Mouse (Mus musculus) liver, postnatal 0 days (tissue): ENCODE measurements around the gene Fbxw4.

Source experiments
- CTCF ChIP-seq: sonication (generic); IDR thresholded peaks from 2 replicates; pipeline ENCODE4 v1.5.1; 2016; ENCODE audit warnings: antibody characterized with exemption, low read depth
- EP300 ChIP-seq: IDR thresholded peaks from 2 replicates; pipeline ENCODE4 v1.6.1; 2016; ENCODE audit warnings: antibody characterized with exemption, low read depth, mild to moderate bottlenecking

DNA sequence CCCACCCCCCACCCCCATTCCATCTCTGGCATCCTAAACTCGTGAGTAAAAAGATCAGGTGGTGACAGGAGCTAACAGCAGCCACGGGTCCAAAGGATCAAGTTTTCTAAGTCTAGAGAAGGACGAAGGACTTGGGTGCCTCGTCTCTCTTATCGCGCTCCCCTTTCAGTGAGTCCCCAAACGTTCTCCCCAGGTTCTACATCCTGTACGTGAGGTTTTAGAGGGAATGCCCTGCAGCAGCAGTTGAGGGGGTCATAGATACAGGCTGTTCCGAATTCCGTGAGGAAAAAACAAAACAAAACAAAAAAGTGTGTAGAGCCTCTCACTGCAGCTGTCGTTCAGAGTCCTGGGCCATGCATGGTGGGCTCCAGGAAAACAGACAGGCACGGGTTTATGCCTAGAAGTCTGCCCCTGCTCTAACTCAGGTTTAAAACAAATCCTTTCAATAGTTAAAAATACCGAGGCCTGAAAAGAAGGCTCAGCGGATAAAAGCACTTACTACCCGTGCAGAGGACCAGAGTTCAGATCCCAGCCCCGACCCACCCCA, 16.7 kb upstream of the Fbxw4 start:
- TF ChIP-seq CTCF (no peak), EP300 (no peak)
